Mouse (Mus musculus) CH12.LX (cell line): ENCODE measurements around the gene Adamtsl3.

ENCODE experiments used
- CTCF ChIP-seq, 2 experiments: IDR thresholded peaks in 1 of 2; conservative IDR thresholded peaks in 1 of 2; 2 replicates each; pipeline ENCODE4 v1.5.1; 2011 to 2012; ENCODE audit warnings: low read depth in 2 of 2, low read length in 2 of 2, improper control_type of control experiment in 1 of 2, inconsistent platforms in 1 of 2, mild to moderate bottlenecking in 1 of 2, moderate library complexity in 1 of 2
- MAFK ChIP-seq: IDR thresholded peaks from 2 replicates; pipeline ENCODE4 v1.6.1; 2011; ENCODE audit warnings: low read length, improper control_type of control experiment; ENCODE audit not compliant: insufficient replicate concordance
- MEF2A ChIP-seq: IDR thresholded peaks from 2 replicates; pipeline ENCODE4 v1.6.1; 2014; ENCODE audit warnings: low read depth, mild to moderate bottlenecking, inconsistent platforms, low read length, improper control_type of control experiment, borderline replicate concordance
- POLR2A ChIP-seq: IDR thresholded peaks from 2 replicates; pipeline ENCODE4 v1.6.1; 2011; ENCODE audit warnings: low read depth, mild to moderate bottlenecking, improper control_type of control experiment, low read length
- SIN3A ChIP-seq: IDR thresholded peaks from 2 replicates; pipeline ENCODE4 v1.6.1; 2012; ENCODE audit warnings: low read length, improper control_type of control experiment, inconsistent platforms
- USF2 ChIP-seq: conservative IDR thresholded peaks from 2 replicates; pipeline ENCODE4 v1.6.1; 2011; ENCODE audit warnings: low read depth, low read length, improper control_type of control experiment

- TF ChIP-seq SIN3A (no peak), MEF2A (no peak), CTCF (conservative IDR thresholded peaks at IDR 0.05 in 1 of 2, IDR thresholded peaks at IDR 0.05 in 1 of 2; ENCODE audit: low read depth in 2 of 2, low read length in 2 of 2) (no peak), MAFK (no peak), USF2 (no peak), POLR2A (no peak)
Observed at GRCm38 (mm10) chr7:82341476-82341875, 6.0 kb downstream of the Adamtsl3 start.
